Mouse (Mus musculus) neural tube, embryonic 11.5 days (tissue): ENCODE measurements around the gene Fhad1. TPM values are rescaled to one million over a fixed set of nuclear protein-coding genes. Genes with fewer than 3 reads are reported as not detected.

ENCODE experiments used
- ATAC-seq: fragments of 200-750 bp; cut with Nextera tagmentation; 2 replicates; pipeline ENCODE4 v1.8.0; 2017; ENCODE audit warnings: moderate number of reproducible peaks, mild to moderate bottlenecking, moderate TSS enrichment, moderate library complexity; ENCODE audit not compliant: insufficient read depth, low FRiP score, low TSS enrichment
- DNase-seq: peaks from one replicate; pipeline ENCODE4 v3.0.0-alpha.2; 2015; ENCODE audit warnings: low spot score
- H3K27ac ChIP-seq: fragments of 300-500 bp; sonication (generic); 2 replicates; pipeline ENCODE4 v1.5.1; 2014; ENCODE audit warnings: low read depth, mild to moderate bottlenecking, low read length
- H3K27me3 ChIP-seq: fragments of 300-500 bp; sonication (generic); 2 replicates; pipeline ENCODE4 v1.6.1; 2014; ENCODE audit warnings: mild to moderate bottlenecking, low read length, mixed read lengths; ENCODE audit not compliant: control insufficient read depth, insufficient read depth
- H3K36me3 ChIP-seq: fragments of 300-500 bp; sonication (generic); 2 replicates; pipeline ENCODE4 v1.6.1; 2014; ENCODE audit warnings: mild to moderate bottlenecking, low read length, moderate library complexity, mixed read lengths; ENCODE audit not compliant: control insufficient read depth, insufficient read depth
- H3K4me1 ChIP-seq: fragments of 300-500 bp; sonication (generic); 2 replicates; pipeline ENCODE4 v1.6.1; 2014; ENCODE audit warnings: low read length, mixed read lengths; ENCODE audit not compliant: control insufficient read depth, insufficient read depth
- H3K4me2 ChIP-seq: fragments of 300-500 bp; sonication (generic); 2 replicates; pipeline ENCODE4 v1.6.1; 2014; ENCODE audit warnings: low read depth, mild to moderate bottlenecking, moderate library complexity
- H3K4me3 ChIP-seq: fragments of 300-500 bp; sonication (generic); 2 replicates; pipeline ENCODE4 v1.5.1; 2014; ENCODE audit warnings: low read depth, low read length
- H3K9ac ChIP-seq: fragments of 300-500 bp; sonication (generic); 2 replicates; pipeline ENCODE4 v1.6.1; 2014; ENCODE audit warnings: mild to moderate bottlenecking, low read length
- H3K9me3 ChIP-seq: fragments of 300-500 bp; sonication (generic); 2 replicates; pipeline ENCODE4 v1.6.1; 2016; ENCODE audit warnings: low read length; ENCODE audit not compliant: control insufficient read depth
- WGBS: fragments of 180-500 bp; shearing (Covaris S2); extraction: QIAGEN DNeasy Blood & Tissue Kit; methylation state at CpG from one replicate; pipeline ENCODE4 v1.1.7; 2014; 5-methylcytosine and 5-hydroxymethylcytosine counted together
- polyA plus RNA-seq: library from polyadenylated mRNA; unstranded; fragments of >200 nt; fragmentation: Nextera tagmentation; extraction: Ambion mirVana; gene quantifications from 2 replicates; pipeline ENCODE4 v1.2.1, GENCODE M21; 2014

The Fhad1 gene
- polyA plus RNA-seq, 1 experiment from 2014 or later = 1.5 TPM

GRCm38 (mm10) chr4:141941289-141941688 is 73.6 kb downstream of the Fhad1 start:
- Histone ChIP-seq H3K9me3 (no peaks in the 10 kb centered on the region), H3K36me3 (no peaks in the 10 kb centered on the region), H3K27ac (no peak overlapping the region), H3K4me3 (no peak overlapping the region), H3K9ac (no peak overlapping the region), H3K27me3 (no peaks in the 10 kb centered on the region), H3K4me1 (peaks cover 6% of the 10 kb centered on the region; the same call in 1 of the 2 replicates), H3K4me2 (no peak overlapping the region)
- ATAC-seq (no peak), DNase-seq (no peak)
- 87% methylated on average over 8 of the region's 8 CpGs for WGBS

- H3K9me3 ChIP-seq = no peaks in the 10 kb centered on the region
- no peaks in the 10 kb centered on the region for H3K36me3 ChIP-seq
- no peak for DNase-seq
- WGBS = 78% methylated on average over 4 of the region's 4 CpGs
- no peak overlapping the region for H3K9ac ChIP-seq
- H3K4me2 ChIP-seq = no peak overlapping the region
- H3K27me3 ChIP-seq = no peaks in the 10 kb centered on the region
- H3K4me1 ChIP-seq = peaks cover 6% of the 10 kb centered on the region; the same call in 1 of the 2 replicates
- no peak for ATAC-seq
- no peak overlapping the region for H3K4me3 ChIP-seq
- H3K27ac ChIP-seq = no peak overlapping the region
These were observed 76.3 kb downstream of the Fhad1 start for GRCm38 (mm10) chr4:141938535-141938934.

GRCm38 (mm10) chr4:141932785-141933574 is 81.9 kb downstream of the Fhad1 start:
- no peak for DNase-seq

GRCm38 (mm10) chr4:141931526-141931925 is 83.4 kb downstream of the Fhad1 start:
- Histone ChIP-seq H3K36me3 (no peaks in the 10 kb centered on the region), H3K4me3 (no peak overlapping the region), H3K9me3 (no peaks in the 10 kb centered on the region), H3K4me1 (no peaks in the 10 kb centered on the region), H3K9ac (no peak overlapping the region), H3K4me2 (no peak overlapping the region), H3K27ac (no peak overlapping the region), H3K27me3 (no peaks in the 10 kb centered on the region)
- ATAC-seq = no peak
- 88% methylated on average over 5 of the region's 5 CpGs for WGBS
- DNase-seq = no peak

More at GRCm38 (mm10) chr4:141932785-141933574, 81.9 kb downstream of the Fhad1 start:
- Histone ChIP-seq H3K4me3 (no peak overlapping the region), H3K36me3 (no peaks in the 10 kb centered on the region), H3K27ac (no peak overlapping the region), H3K4me2 (no peak overlapping the region), H3K4me1 (no peaks in the 10 kb centered on the region), H3K9ac (no peak overlapping the region), H3K9me3 (no peaks in the 10 kb centered on the region), H3K27me3 (no peaks in the 10 kb centered on the region)
- WGBS = 67% methylated on average over 14 of the region's 14 CpGs
- ATAC-seq = no peak

GRCm38 (mm10) chr4:141930001-141930400 is 84.9 kb downstream of the Fhad1 start:
- H3K36me3 ChIP-seq = no peaks in the 10 kb centered on the region
- no peaks in the 10 kb centered on the region for H3K27me3 ChIP-seq
- H3K9me3 ChIP-seq = no peaks in the 10 kb centered on the region
- H3K4me3 ChIP-seq = no peak overlapping the region
- H3K4me2 ChIP-seq = no peak overlapping the region
- no peaks in the 10 kb centered on the region for H3K4me1 ChIP-seq
- ATAC-seq (no peak), DNase-seq (no peak)
- no peak overlapping the region for H3K27ac ChIP-seq
- 90% methylated on average over 11 of the region's 11 CpGs for WGBS
- no peak overlapping the region for H3K9ac ChIP-seq

- Histone ChIP-seq H3K9me3 (no peaks in the 10 kb centered on the region), H3K4me2 (no peak overlapping the region), H3K27ac (no peak overlapping the region), H3K4me3 (no peak overlapping the region), H3K4me1 (no peaks in the 10 kb centered on the region), H3K36me3 (no peaks in the 10 kb centered on the region), H3K27me3 (no peaks in the 10 kb centered on the region), H3K9ac (no peak overlapping the region)
- 74% methylated on average over 7 of the region's 7 CpGs for WGBS
- ATAC-seq (no peak), DNase-seq (no peak)
These were observed 86.0 kb downstream of the Fhad1 start for GRCm38 (mm10) chr4:141928881-141929281.

GRCm38 (mm10) chr4:141925781-141926345 is 89.0 kb downstream of the Fhad1 start:
- H3K27ac ChIP-seq = no peak overlapping the region
- H3K4me3 ChIP-seq = no peak overlapping the region
- no peak overlapping the region for H3K9ac ChIP-seq
- DNase-seq (no peak), ATAC-seq (no peak)
- 67% methylated on average over 5 of the region's 5 CpGs for WGBS
- no peaks in the 10 kb centered on the region for H3K9me3 ChIP-seq
- no peaks in the 10 kb centered on the region for H3K36me3 ChIP-seq
- no peaks in the 10 kb centered on the region for H3K27me3 ChIP-seq
- H3K4me2 ChIP-seq = no peak overlapping the region
- H3K4me1 ChIP-seq = no peaks in the 10 kb centered on the region

- Histone ChIP-seq H3K27me3 (no peaks in the 10 kb centered on the region), H3K36me3 (no peaks in the 10 kb centered on the region), H3K4me2 (no peak overlapping the region), H3K9me3 (no peaks in the 10 kb centered on the region), H3K9ac (no peak overlapping the region), H3K27ac (no peak overlapping the region), H3K4me3 (no peak overlapping the region), H3K4me1 (no peaks in the 10 kb centered on the region)
- WGBS = 86% methylated on average over 11 of the region's 11 CpGs
- ATAC-seq (no peak), DNase-seq (no peak)
These were observed 90.9 kb downstream of the Fhad1 start for GRCm38 (mm10) chr4:141923961-141924360.

GRCm38 (mm10) chr4:141920391-141920790 is 94.5 kb downstream of the Fhad1 start:
- no peaks in the 10 kb centered on the region for H3K27me3 ChIP-seq
- H3K36me3 ChIP-seq = no peaks in the 10 kb centered on the region
- H3K9ac ChIP-seq = no peak overlapping the region
- WGBS = 88% methylated on average over 10 of the region's 10 CpGs
- no peak for ATAC-seq
- DNase-seq = no peak
- no peaks in the 10 kb centered on the region for H3K4me1 ChIP-seq
- no peak overlapping the region for H3K4me2 ChIP-seq
- no peak overlapping the region for H3K4me3 ChIP-seq
- no peak overlapping the region for H3K27ac ChIP-seq
- no peaks in the 10 kb centered on the region for H3K9me3 ChIP-seq
